Mouse (Mus musculus) liver, embryonic 12.5 days (tissue): ENCODE data around the gene Dgki. TPM values are rescaled to one million over a fixed set of nuclear protein-coding genes. Genes with fewer than 3 reads are reported as not detected.

Source experiments
- ATAC-seq: fragments of 200-750 bp; cut with Nextera tagmentation; 2 replicates; pipeline ENCODE4 v1.8.0; 2017; ENCODE audit warnings: moderate number of reproducible peaks, mild to moderate bottlenecking, moderate library complexity
- H3K27ac ChIP-seq: fragments of 300-500 bp; sonication (generic); 2 replicates; pipeline ENCODE4 v1.5.1; 2016; ENCODE audit warnings: mild to moderate bottlenecking
- H3K27me3 ChIP-seq: fragments of 300-500 bp; sonication (generic); replicated peaks from 2 replicates; pipeline ENCODE4 v1.6.1; 2016; ENCODE audit warnings: mild to moderate bottlenecking, moderate library complexity
- H3K36me3 ChIP-seq: fragments of 300-500 bp; sonication (generic); 2 replicates; pipeline ENCODE4 v1.6.1; 2016; ENCODE audit warnings: mild to moderate bottlenecking, moderate library complexity
- H3K4me1 ChIP-seq: fragments of 300-500 bp; sonication (generic); 2 replicates; pipeline ENCODE4 v1.6.1; 2016
- H3K4me2 ChIP-seq: fragments of 300-500 bp; sonication (generic); 2 replicates; pipeline ENCODE4 v1.6.1; 2016; ENCODE audit warnings: mild to moderate bottlenecking, moderate library complexity
- H3K4me3 ChIP-seq: fragments of 300-500 bp; sonication (generic); 2 replicates; pipeline ENCODE4 v1.5.1; 2016; ENCODE audit warnings: mild to moderate bottlenecking, moderate library complexity
- H3K9ac ChIP-seq: fragments of 300-500 bp; sonication (generic); 2 replicates; pipeline ENCODE4 v1.6.1; 2016; ENCODE audit warnings: mild to moderate bottlenecking, moderate library complexity
- H3K9me3 ChIP-seq: fragments of 300-500 bp; sonication (generic); replicated peaks from 2 replicates; pipeline ENCODE4 v1.6.1; 2016; ENCODE audit warnings: mild to moderate bottlenecking, moderate library complexity
- WGBS: fragments of 180-500 bp; shearing (Covaris S2); methylation state at CpG from one replicate; pipeline ENCODE4 v1.1.7; 2016; ENCODE audit not compliant: insufficient replicate concordance; 5-methylcytosine and 5-hydroxymethylcytosine counted together
- polyA plus RNA-seq: library from polyadenylated mRNA; unstranded; fragments of >200 nt; fragmentation: Nextera tagmentation; extraction: Ambion mirVana; gene quantifications from 2 replicates; pipeline ENCODE4 v1.2.1, GENCODE M21; 2016

The Dgki gene
- polyA plus RNA-seq, 1 experiment from 2014 or later = 0.06 TPM

DNA sequence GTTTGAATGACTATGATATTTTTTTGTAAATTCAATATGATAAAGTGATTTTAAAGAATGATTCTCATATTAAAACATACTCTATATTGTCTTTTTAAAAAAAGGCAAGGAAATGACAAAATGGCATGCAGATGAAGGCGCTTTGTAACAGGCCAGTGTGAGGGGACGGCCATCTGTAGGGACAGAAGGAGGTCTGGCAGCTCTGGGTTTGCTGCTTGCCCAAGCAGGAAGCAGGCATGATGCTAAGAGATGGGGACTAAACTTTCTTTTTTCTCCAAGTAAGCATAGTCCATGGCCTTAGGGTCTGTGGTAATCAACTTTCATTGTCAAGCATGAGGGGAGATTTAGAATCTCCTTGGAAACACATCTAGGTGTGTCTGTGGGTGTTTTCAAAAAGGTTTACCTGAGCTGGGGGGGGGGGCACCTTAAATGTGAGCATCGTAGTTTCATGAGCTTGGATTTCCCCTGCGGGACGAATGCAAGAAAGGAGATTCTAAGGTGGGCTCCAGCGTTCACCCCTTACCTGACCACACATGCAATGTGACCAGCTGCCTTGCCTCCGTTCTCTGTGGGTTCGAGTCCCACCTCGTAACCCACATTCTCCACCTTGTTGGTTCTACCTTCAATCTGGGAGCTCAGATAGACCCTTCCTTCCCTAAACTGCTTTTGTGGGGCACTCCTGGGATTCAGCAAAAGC lies 26.1 kb upstream of the Dgki start:
- no peak for ATAC-seq
- Histone ChIP-seq H3K4me2 (no peak overlapping the region), H3K27ac (no peak overlapping the region), H3K4me3 (no peak overlapping the region), H3K4me1 (no peaks in the 10 kb centered on the region; the same call in 1 of the 2 replicates), H3K9me3 (no peaks in the 10 kb centered on the region), H3K27me3 (no peaks in the 10 kb centered on the region), H3K36me3 (0 out of 2 replicates have a peak, but pooled peaks cover 3% of the 10 kb centered on the region), H3K9ac (no peak overlapping the region)
- 78% methylated on average over 9 of the region's 9 CpGs for WGBS

GRCm38 (mm10) chr6:37325076-37325475 lies 25.1 kb upstream of the Dgki start:
- H3K27me3 ChIP-seq = no peaks in the 10 kb centered on the region
- H3K36me3 ChIP-seq = no peaks in the 10 kb centered on the region
- no peak overlapping the region for H3K27ac ChIP-seq
- ATAC-seq = no peak
- 77% methylated on average over 3 of the region's 3 CpGs for WGBS
- no peaks in the 10 kb centered on the region for H3K9me3 ChIP-seq
- no peak overlapping the region for H3K9ac ChIP-seq
- no peak overlapping the region for H3K4me2 ChIP-seq
- H3K4me3 ChIP-seq = no peak overlapping the region
- H3K4me1 ChIP-seq = no peaks in the 10 kb centered on the region; the same call in 1 of the 2 replicates

DNA sequence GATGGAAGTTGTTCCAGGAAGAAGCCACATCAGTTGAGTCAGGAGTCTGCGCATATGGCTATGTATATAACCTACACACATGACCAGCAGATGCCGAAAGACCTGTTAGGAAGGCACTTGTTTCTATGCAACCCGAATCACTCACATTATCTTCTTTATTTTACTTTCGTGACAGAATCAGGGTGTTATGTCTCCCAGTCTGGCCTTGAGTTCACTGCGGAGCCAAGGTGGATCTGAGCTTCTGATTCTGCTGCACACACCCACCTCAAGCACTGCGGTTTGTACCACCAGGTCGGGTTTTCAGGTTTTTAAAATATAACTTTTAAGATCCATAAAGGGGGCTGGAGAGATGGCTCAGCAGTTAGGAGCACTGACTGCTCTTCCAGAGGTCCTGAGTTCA lies 22.7 kb upstream of the Dgki start:
- H3K9me3 ChIP-seq = no peaks in the 10 kb centered on the region
- H3K4me3 ChIP-seq = no peak overlapping the region
- no peak for ATAC-seq
- no peak overlapping the region for H3K9ac ChIP-seq
- H3K27ac ChIP-seq = no peak overlapping the region
- H3K36me3 ChIP-seq = no peaks in the 10 kb centered on the region
- 75% methylated on average over 7 of the region's 7 CpGs for WGBS
- no peaks in the 10 kb centered on the region for H3K27me3 ChIP-seq
- no peak overlapping the region for H3K4me2 ChIP-seq
- no peaks in the 10 kb centered on the region; the same call in 1 of the 2 replicates for H3K4me1 ChIP-seq

DNA sequence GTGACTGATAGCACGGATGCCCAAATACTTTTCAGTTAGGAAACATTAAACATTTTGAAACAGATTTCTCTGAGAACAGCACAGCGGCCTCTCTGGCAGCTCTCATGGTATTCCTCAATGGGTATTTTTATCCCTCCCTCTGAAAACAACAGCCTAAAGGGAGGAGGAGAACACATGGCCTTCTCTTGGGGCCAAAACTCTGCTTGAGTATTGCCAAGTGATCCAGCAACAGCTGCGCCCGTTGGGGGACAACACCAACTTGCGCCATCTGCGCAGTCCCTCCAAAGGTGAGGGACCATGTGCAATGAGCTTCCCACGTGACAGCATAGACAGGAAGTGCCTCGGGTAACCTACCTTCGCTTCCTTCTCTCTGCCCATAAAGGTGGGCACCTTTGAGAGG lies 22.1 kb upstream of the Dgki start:
- H3K27me3 ChIP-seq = no peaks in the 10 kb centered on the region
- no peak for ATAC-seq
- H3K4me1 ChIP-seq = no peaks in the 10 kb centered on the region; the same call in 1 of the 2 replicates
- 80% methylated on average over 9 of the region's 9 CpGs for WGBS
- H3K27ac ChIP-seq = no peak overlapping the region
- no peaks in the 10 kb centered on the region for H3K9me3 ChIP-seq
- H3K4me2 ChIP-seq = no peak overlapping the region
- no peaks in the 10 kb centered on the region for H3K36me3 ChIP-seq
- H3K9ac ChIP-seq = no peak overlapping the region
- no peak overlapping the region for H3K4me3 ChIP-seq

GRCm38 (mm10) chr6:37317904-37318303 lies 17.9 kb upstream of the Dgki start:
- no peak for ATAC-seq
- Histone ChIP-seq H3K4me3 (no peak overlapping the region), H3K27ac (no peak overlapping the region), H3K9ac (no peak overlapping the region), H3K4me2 (no peak overlapping the region), H3K4me1 (no peaks in the 10 kb centered on the region), H3K27me3 (no peaks in the 10 kb centered on the region), H3K9me3 (no peaks in the 10 kb centered on the region), H3K36me3 (no peaks in the 10 kb centered on the region)
- 67% methylated on average over 5 of the region's 5 CpGs for WGBS

- no peaks in the 10 kb centered on the region for H3K27me3 ChIP-seq
- H3K4me1 ChIP-seq = no peaks in the 10 kb centered on the region
- no peak overlapping the region for H3K9ac ChIP-seq
- H3K36me3 ChIP-seq = no peaks in the 10 kb centered on the region
- H3K4me2 ChIP-seq = no peak overlapping the region
- H3K27ac ChIP-seq = no peak overlapping the region
- no peak for ATAC-seq
- H3K4me3 ChIP-seq = no peak overlapping the region
- H3K9me3 ChIP-seq = no peaks in the 10 kb centered on the region
Measured at GRCm38 (mm10) chr6:37315440-37315839, 15.5 kb upstream of the Dgki start.

GRCm38 (mm10) chr6:37310601-37311000 lies 10.6 kb upstream of the Dgki start:
- 59% methylated on average over 4 of the region's 4 CpGs for WGBS
- no peaks in the 10 kb centered on the region for H3K36me3 ChIP-seq
- H3K4me2 ChIP-seq = no peak overlapping the region
- H3K4me3 ChIP-seq = no peak overlapping the region
- no peak overlapping the region for H3K9ac ChIP-seq
- H3K9me3 ChIP-seq = no peaks in the 10 kb centered on the region
- no peaks in the 10 kb centered on the region for H3K27me3 ChIP-seq
- H3K27ac ChIP-seq = no peak overlapping the region
- H3K4me1 ChIP-seq = no peaks in the 10 kb centered on the region
- no peak for ATAC-seq

- H3K9me3 ChIP-seq = no peaks in the 10 kb centered on the region
- H3K4me2 ChIP-seq = no peak overlapping the region
- no peaks in the 10 kb centered on the region for H3K4me1 ChIP-seq
- ATAC-seq = no peak
- WGBS = 88% methylated on average over 1 of the region's 1 CpGs
- no peak overlapping the region for H3K4me3 ChIP-seq
- H3K27ac ChIP-seq = no peak overlapping the region
- H3K27me3 ChIP-seq = peaks cover 6% of the 10 kb centered on the region
- H3K36me3 ChIP-seq = no peaks in the 10 kb centered on the region
- H3K9ac ChIP-seq = no peak overlapping the region
Measured at GRCm38 (mm10) chr6:37306616-37307015, 6.6 kb upstream of the Dgki start.

DNA sequence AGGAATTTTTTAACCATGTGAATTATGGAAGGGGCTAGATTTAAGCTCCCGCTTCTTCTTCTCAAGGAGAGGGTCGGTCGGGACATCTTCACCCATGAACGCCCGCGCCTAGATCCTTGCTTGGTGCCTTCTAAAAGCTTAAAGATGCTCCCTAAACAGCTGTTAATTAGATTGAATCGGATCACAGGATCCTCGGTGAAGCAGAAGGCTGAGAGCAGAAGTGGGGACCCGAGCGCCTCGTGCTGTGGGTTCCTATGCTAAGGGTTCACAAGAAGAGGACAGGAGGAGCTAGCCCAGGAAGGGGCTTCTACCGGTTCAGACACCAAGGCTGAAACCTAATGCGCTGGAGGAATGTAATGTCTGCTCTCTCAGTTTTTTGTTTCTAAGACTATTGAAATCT lies 508 bp upstream of the Dgki start:
- H3K9me3 ChIP-seq = no peaks in the 10 kb centered on the region
- 15% methylated on average over 13 of the region's 13 CpGs for whole genome bisulfite sequencing
- H3K4me1 ChIP-seq = peaks cover 8% of the 10 kb centered on the region; the same call in 1 of the 2 replicates
- H3K27ac ChIP-seq = no peak overlapping the region
- no peak for ATAC-seq
- H3K4me2 ChIP-seq = 0 out of 2 replicates have a peak overlapping the region, but pooled peaks have one; percentile 68
- no peaks in the 10 kb centered on the region for H3K36me3 ChIP-seq
- no peak overlapping the region for H3K9ac ChIP-seq
- H3K27me3 ChIP-seq = peaks cover 55% of the 10 kb centered on the region
- no peak overlapping the region for H3K4me3 ChIP-seq

DNA sequence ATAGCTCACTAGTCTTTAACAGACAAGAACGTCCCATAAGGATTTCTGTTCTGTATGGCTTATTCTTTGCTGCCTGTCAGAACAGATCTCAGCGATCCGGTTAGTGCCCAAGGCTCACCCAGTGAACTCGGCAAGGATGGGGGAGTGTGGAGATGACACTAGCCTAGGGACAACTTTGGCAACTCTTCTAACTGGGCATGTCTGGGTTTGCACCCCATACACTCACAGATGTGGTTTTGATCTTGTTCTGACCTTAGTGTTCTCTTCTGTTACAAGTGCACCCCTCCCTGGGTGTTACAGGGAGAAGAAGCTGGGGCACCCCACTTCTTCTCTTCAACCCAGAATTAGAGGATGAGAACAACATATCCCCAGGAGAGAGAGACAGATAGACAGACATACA lies 1.0 kb downstream of the Dgki start:
- Histone ChIP-seq H3K9ac (no peak overlapping the region), H3K4me2 (peak overlapping the region; percentile 68), H3K4me3 (no peak overlapping the region), H3K36me3 (no peaks in the 10 kb centered on the region), H3K9me3 (no peaks in the 10 kb centered on the region), H3K27ac (no peak overlapping the region), H3K27me3 (peaks cover 55% of the 10 kb centered on the region), H3K4me1 (peaks cover 8% of the 10 kb centered on the region; the same call in 1 of the 2 replicates)
- ATAC-seq = no peak
- WGBS = 17% methylated on average over 4 of the region's 4 CpGs

- H3K9ac ChIP-seq = no peak overlapping the region
- H3K4me3 ChIP-seq = no peak overlapping the region
- 38% methylated on average over 8 of the region's 8 CpGs for WGBS
- no peak overlapping the region for H3K27ac ChIP-seq
- ATAC-seq = no peak
- H3K9me3 ChIP-seq = no peaks in the 10 kb centered on the region
- peaks cover 55% of the 10 kb centered on the region for H3K27me3 ChIP-seq
- H3K36me3 ChIP-seq = no peaks in the 10 kb centered on the region
- no peak overlapping the region for H3K4me2 ChIP-seq
- H3K4me1 ChIP-seq = peaks cover 8% of the 10 kb centered on the region; the same call in 1 of the 2 replicates
Measured at GRCm38 (mm10) chr6:37297744-37298482, 2.1 kb downstream of the Dgki start.

- 66% methylated on average over 2 of the region's 2 CpGs for WGBS
- Histone ChIP-seq H3K9me3 (no peaks in the 10 kb centered on the region), H3K4me1 (no peaks in the 10 kb centered on the region), H3K36me3 (no peaks in the 10 kb centered on the region), H3K27me3 (peaks cover 4% of the 10 kb centered on the region), H3K27ac (no peak overlapping the region), H3K9ac (no peak overlapping the region), H3K4me3 (no peak overlapping the region), H3K4me2 (no peak overlapping the region)
- ATAC-seq = no peak
Measured at GRCm38 (mm10) chr6:37292068-37292467, 7.9 kb downstream of the Dgki start.
